Mouse (Mus musculus): ENCODE data around the gene Sqstm1. TPM values are rescaled to one million over a fixed set of nuclear protein-coding genes. Genes with fewer than 3 reads are reported as not detected.

The Sqstm1 gene
- total RNA-seq, 2 experiments from 2014 or later = 367 to 455 TPM

- no peak for DNase-seq
Measured at GRCm38 (mm10) chr11:50230481-50231304, 20.1 kb upstream of the Sqstm1 start.

GRCm38 (mm10) chr11:50229252-50229910 lies 18.8 kb upstream of the Sqstm1 start:
- peak in 1 of 2 experiments; percentile 63 for DNase-seq

- no peak for DNase-seq
Measured at GRCm38 (mm10) chr11:50228772-50229171, 18.1 kb upstream of the Sqstm1 start.

- peak in 1 of 2 experiments; percentile 7 for DNase-seq
Measured at GRCm38 (mm10) chr11:50227736-50228135, 17.1 kb upstream of the Sqstm1 start.

- peak in 1 of 2 experiments; percentile 59 for DNase-seq
Measured at GRCm38 (mm10) chr11:50227226-50227625, 16.6 kb upstream of the Sqstm1 start.

GRCm38 (mm10) chr11:50226406-50226805 lies 15.8 kb upstream of the Sqstm1 start:
- no peak for DNase-seq

- DNase-seq = peak in 1 of 2 experiments; percentile 69
Measured at GRCm38 (mm10) chr11:50225611-50226378, 15.2 kb upstream of the Sqstm1 start.

GRCm38 (mm10) chr11:50224671-50225530 lies 14.3 kb upstream of the Sqstm1 start:
- DNase-seq = peak; percentile 91 to 94

GRCm38 (mm10) chr11:50223783-50224662 lies 13.4 kb upstream of the Sqstm1 start:
- no peak for DNase-seq

- DNase-seq = no peak
Measured at GRCm38 (mm10) chr11:50222559-50223276, 12.1 kb upstream of the Sqstm1 start.

- no peak for DNase-seq
Measured at GRCm38 (mm10) chr11:50219833-50220232, 9.2 kb upstream of the Sqstm1 start.

- no peak for DNase-seq
Measured at GRCm38 (mm10) chr11:50217811-50218210, 7.2 kb upstream of the Sqstm1 start.

- DNase-seq = no peak
Measured at GRCm38 (mm10) chr11:50216724-50217366, 6.2 kb upstream of the Sqstm1 start.

- no peak for DNase-seq
Measured at GRCm38 (mm10) chr11:50215633-50216032, 5.0 kb upstream of the Sqstm1 start.

- DNase-seq = no peak
Measured at GRCm38 (mm10) chr11:50214631-50215030, 4.0 kb upstream of the Sqstm1 start.

- peak; percentile 92 to 93 for DNase-seq
Measured at GRCm38 (mm10) chr11:50212848-50213758, 2.5 kb upstream of the Sqstm1 start.

GRCm38 (mm10) chr11:50212060-50212739 lies 1.6 kb upstream of the Sqstm1 start:
- no peak for DNase-seq
